Mouse (Mus musculus): ENCODE measurements around the gene Ptprd.

DNA sequence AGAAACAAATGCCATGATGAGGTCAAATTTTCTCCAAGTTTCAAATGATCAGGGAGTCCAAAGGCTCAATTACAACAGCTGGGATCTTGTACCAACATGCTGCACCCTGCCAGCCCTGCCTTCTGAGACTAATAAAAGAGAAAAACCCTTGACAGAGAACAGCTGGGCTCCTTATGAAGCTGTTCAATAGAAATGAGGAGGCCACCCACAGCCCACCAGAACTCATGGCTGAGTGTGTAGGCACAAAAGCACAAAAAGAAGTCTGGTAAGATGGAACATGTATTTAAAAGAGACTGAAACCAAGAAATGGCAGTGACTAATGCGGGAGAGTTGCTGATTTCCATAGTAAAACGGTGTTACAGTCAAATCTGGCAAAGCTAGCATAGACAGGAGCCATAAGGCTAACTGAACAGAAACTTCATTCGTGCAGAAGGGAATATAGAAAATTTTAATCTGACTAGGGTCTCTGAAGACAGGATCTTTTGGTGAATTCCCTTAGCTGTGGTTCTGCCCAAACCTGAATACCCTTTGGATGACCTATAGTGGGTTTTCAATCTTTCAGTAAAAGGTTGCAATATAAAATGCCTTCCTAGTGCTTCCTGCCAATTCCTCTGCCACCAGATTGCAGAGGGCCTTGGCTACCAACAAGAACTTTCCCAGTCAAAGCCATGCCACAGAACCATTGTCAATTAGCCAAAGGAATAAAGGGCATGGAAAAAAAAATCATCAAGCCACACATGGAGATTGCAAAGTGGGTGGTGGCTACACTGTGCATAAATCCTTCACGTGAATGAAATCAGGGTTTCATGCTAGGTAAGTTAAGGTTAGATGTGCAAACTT, 1841.5 kb downstream of the Ptprd start:
- TF ChIP-seq CTCF (IDR thresholded peaks at IDR 0.05; ENCODE audit: control insufficient read depth, insufficient read depth, low read length) (no peak), POLR2A (IDR thresholded peaks at IDR 0.05; ENCODE audit: borderline replicate concordance, control insufficient read depth, low read depth, low read length) (no peak)
